Mouse (Mus musculus): Measurements from ENCODE around the gene Stard13. TPM values are rescaled to one million over a fixed set of nuclear protein-coding genes. Genes with fewer than 3 reads are reported as not detected.

The Stard13 gene
- polyA plus RNA-seq, 1 experiment from 2014 or later = 20.6 TPM

- H3K4me2 ChIP-seq (ENCODE audit: low read depth, low read length) = no peak overlapping the region
- peaks cover 33% of the 10 kb centered on the region for H3K4me1 ChIP-seq (replicated peaks; ENCODE audit: control insufficient read depth, insufficient read depth, low read length)
- no peaks in the 10 kb centered on the region for H3K36me3 ChIP-seq (ENCODE audit: control insufficient read depth, insufficient read depth, low read length)
- peak; percentile 79 for ATAC-seq (ENCODE audit: low read depth)
- H3K27me3 ChIP-seq (ENCODE audit: control insufficient read depth, insufficient read depth, low read depth, low read length) = no peaks in the 10 kb centered on the region
- H3K9ac ChIP-seq (ENCODE audit: low read length) = no peak overlapping the region
- no peak overlapping the region for H3K4me3 ChIP-seq (ENCODE audit: low read length)
- 37% methylated on average over 4 of the region's 4 CpGs for WGBS
- no peaks in the 10 kb centered on the region for H3K9me3 ChIP-seq (ENCODE audit: control insufficient read depth, low read length)
- peak overlapping the region; percentile 88 for H3K27ac ChIP-seq (ENCODE audit: low read length)
Measured at GRCm38 (mm10) chr5:151175897-151176313, 57.7 kb downstream of the Stard13 start.

- H3K4me1 ChIP-seq (replicated peaks; ENCODE audit: control insufficient read depth, insufficient read depth, low read length) = peaks cover 31% of the 10 kb centered on the region
- H3K36me3 ChIP-seq (ENCODE audit: control insufficient read depth, insufficient read depth, low read length) = no peaks in the 10 kb centered on the region
- 0 out of 2 replicates have a peak overlapping the region, but pooled peaks have one; percentile 33 for H3K9ac ChIP-seq (ENCODE audit: low read length)
- no peak overlapping the region for H3K4me2 ChIP-seq (ENCODE audit: low read depth, low read length)
- ATAC-seq (ENCODE audit: low read depth) = peak; percentile 58
- no peaks in the 10 kb centered on the region for H3K9me3 ChIP-seq (ENCODE audit: control insufficient read depth, low read length)
- no peaks in the 10 kb centered on the region for H3K27me3 ChIP-seq (ENCODE audit: control insufficient read depth, insufficient read depth, low read depth, low read length)
- H3K27ac ChIP-seq (ENCODE audit: low read length) = peak overlapping the region; percentile 88
- no peak overlapping the region for H3K4me3 ChIP-seq (ENCODE audit: low read length)
- 40% methylated on average over 7 of the region's 7 CpGs for WGBS
Measured at GRCm38 (mm10) chr5:151174485-151175460, 58.9 kb downstream of the Stard13 start.

GRCm38 (mm10) chr5:151173774-151174173, 59.9 kb downstream of the Stard13 start:
- H3K36me3 ChIP-seq (ENCODE audit: control insufficient read depth, insufficient read depth, low read length) = no peaks in the 10 kb centered on the region
- no peaks in the 10 kb centered on the region for H3K27me3 ChIP-seq (ENCODE audit: control insufficient read depth, insufficient read depth, low read depth, low read length)
- no peak for ATAC-seq (ENCODE audit: low read depth)
- 63% methylated on average over 1 of the region's 1 CpGs for WGBS
- H3K4me3 ChIP-seq (ENCODE audit: low read length) = no peak overlapping the region
- H3K9ac ChIP-seq (ENCODE audit: low read length) = no peak overlapping the region
- H3K4me1 ChIP-seq (replicated peaks; ENCODE audit: control insufficient read depth, insufficient read depth, low read length) = peaks cover 31% of the 10 kb centered on the region
- H3K27ac ChIP-seq (ENCODE audit: low read length) = peak overlapping the region; percentile 47; the same call in 1 of the 2 replicates
- H3K4me2 ChIP-seq (ENCODE audit: low read depth, low read length) = no peak overlapping the region
- H3K9me3 ChIP-seq (ENCODE audit: control insufficient read depth, low read length) = no peaks in the 10 kb centered on the region

- WGBS = 63% methylated on average over 3 of the region's 3 CpGs
Measured at GRCm38 (mm10) chr5:151170168-151170750, 63.4 kb downstream of the Stard13 start.

GRCm38 (mm10) chr5:151168191-151168590, 65.4 kb downstream of the Stard13 start:
- peak; percentile 84 for ATAC-seq (ENCODE audit: low read depth)
- 60% methylated on average over 3 of the region's 3 CpGs for WGBS

More at GRCm38 (mm10) chr5:151170168-151170750, 63.4 kb downstream of the Stard13 start:
- Histone ChIP-seq H3K9me3 (ENCODE audit: control insufficient read depth, low read length) (no peaks in the 10 kb centered on the region), H3K27ac (ENCODE audit: low read length) (no peak overlapping the region), H3K4me2 (ENCODE audit: low read depth, low read length) (no peak overlapping the region), H3K4me1 (replicated peaks; ENCODE audit: control insufficient read depth, insufficient read depth, low read length) (peaks cover 51% of the 10 kb centered on the region), H3K36me3 (ENCODE audit: control insufficient read depth, insufficient read depth, low read length) (no peaks in the 10 kb centered on the region), H3K27me3 (ENCODE audit: control insufficient read depth, insufficient read depth, low read depth, low read length) (no peaks in the 10 kb centered on the region), H3K9ac (ENCODE audit: low read length) (no peak overlapping the region), H3K4me3 (ENCODE audit: low read length) (no peak overlapping the region)
- ATAC-seq (ENCODE audit: low read depth) = no peak

GRCm38 (mm10) chr5:151167641-151168040, 66.0 kb downstream of the Stard13 start:
- no peak for ATAC-seq (ENCODE audit: low read depth)
- H3K4me1 ChIP-seq (replicated peaks; ENCODE audit: control insufficient read depth, insufficient read depth, low read length) = peaks cover 48% of the 10 kb centered on the region
- peak overlapping the region; percentile 86 for H3K27ac ChIP-seq (ENCODE audit: low read length)

More at GRCm38 (mm10) chr5:151168191-151168590, 65.4 kb downstream of the Stard13 start:
- no peak overlapping the region for H3K4me2 ChIP-seq (ENCODE audit: low read depth, low read length)
- peak overlapping the region; percentile 86 for H3K27ac ChIP-seq (ENCODE audit: low read length)
- peaks cover 48% of the 10 kb centered on the region for H3K4me1 ChIP-seq (replicated peaks; ENCODE audit: control insufficient read depth, insufficient read depth, low read length)
- peak overlapping the region; percentile 22; the same call in 1 of the 2 replicates for H3K9ac ChIP-seq (ENCODE audit: low read length)
- no peaks in the 10 kb centered on the region for H3K36me3 ChIP-seq (ENCODE audit: control insufficient read depth, insufficient read depth, low read length)
- H3K27me3 ChIP-seq (ENCODE audit: control insufficient read depth, insufficient read depth, low read depth, low read length) = no peaks in the 10 kb centered on the region
- H3K9me3 ChIP-seq (ENCODE audit: control insufficient read depth, low read length) = no peaks in the 10 kb centered on the region
- no peak overlapping the region for H3K4me3 ChIP-seq (ENCODE audit: low read length)

GRCm38 (mm10) chr5:151166266-151166665, 67.4 kb downstream of the Stard13 start:
- peak; percentile 76 for ATAC-seq (ENCODE audit: low read depth)
- H3K9ac ChIP-seq (ENCODE audit: low read length) = no peak overlapping the region
- no peak overlapping the region; the same call in 1 of the 2 replicates for H3K4me2 ChIP-seq (ENCODE audit: low read depth, low read length)
- peaks cover 48% of the 10 kb centered on the region for H3K4me1 ChIP-seq (replicated peaks; ENCODE audit: control insufficient read depth, insufficient read depth, low read length)
- H3K9me3 ChIP-seq (ENCODE audit: control insufficient read depth, low read length) = no peaks in the 10 kb centered on the region
- H3K27me3 ChIP-seq (ENCODE audit: control insufficient read depth, insufficient read depth, low read depth, low read length) = no peaks in the 10 kb centered on the region
- peak overlapping the region; percentile 74 for H3K27ac ChIP-seq (ENCODE audit: low read length)
- WGBS = 25% methylated on average over 5 of the region's 5 CpGs
- H3K4me3 ChIP-seq (ENCODE audit: low read length) = no peak overlapping the region
- no peaks in the 10 kb centered on the region for H3K36me3 ChIP-seq (ENCODE audit: control insufficient read depth, insufficient read depth, low read length)

More at GRCm38 (mm10) chr5:151167641-151168040, 66.0 kb downstream of the Stard13 start:
- WGBS = 58% methylated on average over 6 of the region's 6 CpGs
- no peaks in the 10 kb centered on the region for H3K36me3 ChIP-seq (ENCODE audit: control insufficient read depth, insufficient read depth, low read length)
- no peak overlapping the region for H3K4me2 ChIP-seq (ENCODE audit: low read depth, low read length)
- no peak overlapping the region for H3K4me3 ChIP-seq (ENCODE audit: low read length)
- no peak overlapping the region for H3K9ac ChIP-seq (ENCODE audit: low read length)
- no peaks in the 10 kb centered on the region for H3K27me3 ChIP-seq (ENCODE audit: control insufficient read depth, insufficient read depth, low read depth, low read length)
- H3K9me3 ChIP-seq (ENCODE audit: control insufficient read depth, low read length) = no peaks in the 10 kb centered on the region

GRCm38 (mm10) chr5:151165381-151166016, 68.1 kb downstream of the Stard13 start:
- H3K9ac ChIP-seq (ENCODE audit: low read length) = 0 out of 2 replicates have a peak overlapping the region, but pooled peaks have one; percentile 5
- no peaks in the 10 kb centered on the region for H3K36me3 ChIP-seq (ENCODE audit: control insufficient read depth, insufficient read depth, low read length)
- peak overlapping the region; percentile 74 for H3K27ac ChIP-seq (ENCODE audit: low read length)
- no peaks in the 10 kb centered on the region for H3K27me3 ChIP-seq (ENCODE audit: control insufficient read depth, insufficient read depth, low read depth, low read length)
- WGBS = 57% methylated on average over 6 of the region's 6 CpGs
- peaks cover 48% of the 10 kb centered on the region for H3K4me1 ChIP-seq (replicated peaks; ENCODE audit: control insufficient read depth, insufficient read depth, low read length)
- H3K4me3 ChIP-seq (ENCODE audit: low read length) = no peak overlapping the region
- H3K9me3 ChIP-seq (ENCODE audit: control insufficient read depth, low read length) = no peaks in the 10 kb centered on the region
- H3K4me2 ChIP-seq (ENCODE audit: low read depth, low read length) = no peak overlapping the region
- ATAC-seq (ENCODE audit: low read depth) = no peak
